Mouse (Mus musculus): ENCODE data around the gene Abcc5.

- TF ChIP-seq POLR2A (IDR thresholded peaks at IDR 0.05; ENCODE audit: control insufficient read depth, extremely low read depth, insufficient read depth, low read length, poor library complexity): no peak
- no peak for TF ChIP-seq CTCF (IDR thresholded peaks at IDR 0.05; ENCODE audit: borderline replicate concordance, control insufficient read depth, extremely low read depth, insufficient read depth, low read length, poor library complexity)
These were observed 47.6 kb upstream of the Abcc5 start for GRCm38 (mm10) chr16:20473748-20474147.
